Mouse (Mus musculus): ENCODE results near the gene Med13l.

GRCm38 (mm10) chr5:118814052-118814451, 253.6 kb downstream of the Med13l start:
- TF ChIP-seq GATA1 (IDR thresholded peaks at IDR 0.05; ENCODE audit: borderline replicate concordance, low read length) = no peak
- TF ChIP-seq FLI1 (IDR thresholded peaks at IDR 0.05; ENCODE audit: low read length) = no peak
